Mouse (Mus musculus): ENCODE data around the gene Rad51d.

Gene Rad51d

GRCm38 (mm10) chr11:82889524-82890341 is 681 bp downstream of the Rad51d start:
- DNase-seq = peak; percentile 30 to 31

DNA sequence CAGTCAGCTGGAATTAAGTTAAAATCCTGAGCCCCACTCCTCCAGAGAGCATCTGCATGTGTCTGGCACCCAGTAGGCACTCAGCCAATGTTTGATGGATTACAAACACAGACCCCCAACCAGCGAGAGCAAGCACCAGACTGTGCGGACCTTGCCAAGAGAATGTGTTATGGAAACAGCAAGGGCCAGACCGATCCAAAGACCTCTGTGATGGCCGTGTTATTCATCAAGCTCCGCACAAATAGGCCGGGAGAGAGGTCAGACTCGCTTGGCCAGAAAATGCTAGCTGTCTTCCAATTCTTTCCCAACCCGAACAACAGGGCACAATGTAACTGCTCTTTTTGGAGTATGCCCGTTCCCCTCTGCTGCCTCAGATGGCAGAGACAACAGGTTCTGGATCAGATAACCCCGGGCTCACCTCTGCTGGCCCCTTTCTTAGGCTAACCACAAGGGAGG is 1.9 kb downstream of the Rad51d start:
- no peak for DNase-seq

- DNase-seq = peak; percentile 21 to 30
These were observed 3.9 kb downstream of the Rad51d start for GRCm38 (mm10) chr11:82886559-82886958.

- no peak for DNase-seq
These were observed 7.2 kb downstream of the Rad51d start for GRCm38 (mm10) chr11:82883180-82883579.

DNA sequence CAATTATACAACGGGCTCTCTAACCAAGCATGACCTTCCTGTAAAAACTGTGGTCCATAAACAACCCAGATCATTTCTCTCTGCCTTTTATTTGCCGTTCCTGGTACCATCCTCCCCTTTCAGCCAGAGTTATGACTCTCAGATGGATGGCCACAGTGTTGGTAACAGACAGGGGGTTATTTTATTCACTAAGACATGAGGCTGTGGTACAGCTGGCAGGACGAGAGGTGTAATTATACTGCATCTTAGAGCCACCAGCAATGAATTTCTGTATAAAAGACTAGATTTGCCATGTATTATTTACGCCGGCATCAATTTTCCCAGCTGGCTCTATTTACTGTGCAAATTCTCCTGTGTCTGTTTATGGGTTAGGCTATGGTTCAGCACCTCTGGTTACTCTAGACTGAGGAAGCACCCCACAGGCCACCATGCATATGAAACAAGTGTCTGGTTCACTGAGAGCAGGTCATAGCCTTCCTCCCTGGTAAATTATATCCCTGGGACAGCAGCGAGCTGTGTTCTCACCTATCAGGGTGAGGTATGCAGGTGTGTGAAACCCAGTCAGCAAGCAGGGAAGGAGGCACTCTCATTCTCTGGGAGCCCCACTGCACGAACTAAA is 12.6 kb downstream of the Rad51d start:
- no peak for DNase-seq

GRCm38 (mm10) chr11:82875631-82876030 is 14.8 kb downstream of the Rad51d start:
- no peak for DNase-seq

DNA sequence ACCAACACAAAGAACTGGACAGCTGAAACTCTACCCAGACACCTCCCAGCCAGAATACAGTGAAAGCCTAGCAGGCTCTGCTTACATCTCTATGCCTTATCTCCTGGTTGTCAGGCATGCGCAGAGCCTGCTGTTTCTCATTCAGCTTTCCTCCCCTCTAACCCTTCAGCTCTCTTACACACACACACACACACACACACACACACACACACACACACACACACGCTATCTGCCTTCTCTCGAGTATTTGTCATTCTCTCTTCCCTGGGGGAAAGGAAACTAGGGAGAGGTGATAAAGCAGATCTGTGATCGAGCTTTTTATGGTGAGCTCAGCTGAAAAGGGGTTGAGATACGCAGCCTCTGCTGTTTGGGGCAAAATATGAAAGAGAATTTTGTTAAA is 15.5 kb downstream of the Rad51d start:
- no peak for DNase-seq

- peak; percentile 96 to 97 for DNase-seq
These were observed 19.4 kb downstream of the Rad51d start, which contains the start of gene Rffl for GRCm38 (mm10) chr11:82871031-82871446. Rffl (minus strand) TSS chr11:82871210.

DNA sequence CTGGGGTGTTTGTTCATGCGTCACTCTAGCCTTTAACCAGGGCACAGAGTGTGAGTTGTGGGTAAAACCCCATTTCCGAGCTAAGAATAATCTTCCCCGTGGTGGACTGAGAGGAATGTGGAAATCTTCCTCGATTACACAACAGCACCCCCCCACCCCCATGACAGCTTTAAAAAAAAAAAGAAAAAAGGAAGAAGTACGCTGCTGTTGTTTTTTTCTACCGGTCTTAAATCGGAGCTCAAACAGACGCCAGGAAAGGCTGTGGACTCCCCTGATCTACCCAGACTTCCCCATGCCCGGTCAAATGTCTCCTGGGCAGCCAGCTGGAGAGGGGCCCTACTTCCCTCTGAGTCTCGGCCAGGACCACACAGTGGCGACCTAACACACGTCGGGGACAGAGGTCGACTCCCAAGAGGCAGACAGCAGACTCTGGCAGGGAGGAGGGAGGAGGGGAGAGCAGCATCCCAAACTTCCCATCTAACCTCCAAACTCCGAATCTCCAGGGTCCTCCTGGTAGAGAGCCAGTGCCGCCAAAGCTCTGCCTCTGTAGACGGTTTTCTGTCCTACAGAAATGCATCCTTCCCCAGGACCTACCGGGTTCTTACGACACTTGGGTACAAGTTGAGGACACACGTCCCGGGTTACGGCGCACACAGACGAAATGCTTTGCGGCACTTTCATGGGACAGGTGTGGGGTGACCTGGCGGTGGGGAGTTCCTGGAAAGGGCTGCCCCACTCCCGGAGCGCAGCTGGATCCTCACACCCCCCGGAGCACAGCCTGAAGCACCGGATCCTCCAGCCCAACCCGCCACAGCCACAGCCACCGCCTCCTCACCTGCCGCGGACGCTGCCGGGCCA is 20.0 kb downstream of the Rad51d start:
- peak in 1 of 2 experiments; percentile 73 for DNase-seq

- DNase-seq = no peak
These were observed 20.8 kb downstream of the Rad51d start for GRCm38 (mm10) chr11:82869506-82870172.

GRCm38 (mm10) chr11:82867956-82868355 is 22.5 kb downstream of the Rad51d start:
- DNase-seq = no peak

DNA sequence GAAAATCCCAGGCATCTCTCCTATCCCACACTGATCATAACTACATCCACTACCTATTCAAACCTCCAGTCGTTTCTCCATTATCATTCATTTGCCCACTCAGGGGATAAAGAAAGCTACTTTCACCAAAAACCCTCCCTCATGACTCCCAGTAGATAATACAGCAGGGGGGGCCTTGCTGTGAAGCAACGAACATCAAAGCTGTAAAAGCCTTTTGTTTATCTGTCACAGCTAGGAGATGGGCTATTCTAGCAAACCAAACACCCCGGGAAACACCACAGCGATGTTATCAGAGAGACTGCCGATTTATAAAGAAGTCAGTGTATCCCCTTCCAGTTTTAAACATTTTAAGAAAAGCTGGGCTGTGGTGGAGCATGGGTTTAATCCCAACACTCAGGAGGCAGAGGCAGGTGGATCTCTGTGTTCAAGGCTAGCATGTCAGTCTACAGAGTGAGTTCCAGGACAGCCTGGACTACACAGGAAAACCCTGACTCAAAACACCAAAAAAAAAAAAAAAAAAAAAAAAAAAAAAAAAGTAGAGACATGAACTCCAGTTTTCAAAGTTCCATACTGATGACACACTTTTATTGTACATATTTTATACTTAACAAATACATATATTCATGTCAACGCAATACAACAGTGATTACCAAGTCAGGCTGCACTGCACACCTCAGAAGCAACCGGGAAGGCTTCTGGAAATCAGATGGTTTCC is 23.4 kb downstream of the Rad51d start:
- no peak for DNase-seq

- no peak for DNase-seq
These were observed 24.5 kb downstream of the Rad51d start for GRCm38 (mm10) chr11:82865957-82866356.

DNA sequence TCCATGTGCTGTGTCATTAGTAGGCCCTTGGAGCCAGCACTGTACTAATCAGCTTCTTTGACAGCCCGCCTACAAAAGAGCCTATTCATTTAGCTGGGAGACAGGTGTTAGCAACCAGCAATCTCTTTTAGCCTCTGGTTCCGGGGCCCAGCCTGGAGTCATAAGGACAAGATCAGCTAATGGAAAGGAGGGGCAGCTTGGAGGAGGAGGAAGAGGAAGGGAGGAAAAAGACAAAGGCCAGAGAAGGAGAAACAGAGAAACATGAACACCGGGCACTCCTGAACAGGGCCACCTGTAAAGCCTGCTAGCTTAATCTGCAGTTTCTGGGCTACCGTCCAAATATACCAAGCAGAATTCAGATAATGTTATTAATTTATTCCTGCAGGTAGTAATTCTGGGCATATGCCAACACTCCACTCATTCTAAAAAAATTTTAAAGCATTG is 26.9 kb downstream of the Rad51d start:
- no peak for DNase-seq

- no peak for DNase-seq
These were observed 27.4 kb downstream of the Rad51d start for GRCm38 (mm10) chr11:82863059-82863458.

DNA sequence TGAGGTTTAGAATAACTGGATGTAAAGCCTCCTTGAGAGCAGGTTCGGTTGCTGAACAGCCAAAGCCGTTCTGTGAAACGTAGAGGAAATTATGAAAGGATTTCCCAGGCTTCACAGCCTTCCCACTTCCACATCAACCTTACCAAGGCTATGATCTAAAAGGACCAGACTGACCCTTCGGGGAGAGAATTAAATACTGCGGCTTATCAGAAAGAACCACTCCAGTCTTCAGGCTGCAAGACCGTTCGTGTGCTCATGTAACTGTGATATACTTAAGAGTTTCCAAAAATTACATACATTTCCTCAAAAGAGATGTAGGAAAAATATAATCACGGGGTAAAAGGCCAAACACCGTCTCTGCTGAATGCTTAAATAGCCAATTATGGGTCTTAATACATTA is 27.8 kb downstream of the Rad51d start:
- DNase-seq = no peak

- DNase-seq = no peak
These were observed 28.9 kb downstream of the Rad51d start for GRCm38 (mm10) chr11:82861558-82861957.

DNA sequence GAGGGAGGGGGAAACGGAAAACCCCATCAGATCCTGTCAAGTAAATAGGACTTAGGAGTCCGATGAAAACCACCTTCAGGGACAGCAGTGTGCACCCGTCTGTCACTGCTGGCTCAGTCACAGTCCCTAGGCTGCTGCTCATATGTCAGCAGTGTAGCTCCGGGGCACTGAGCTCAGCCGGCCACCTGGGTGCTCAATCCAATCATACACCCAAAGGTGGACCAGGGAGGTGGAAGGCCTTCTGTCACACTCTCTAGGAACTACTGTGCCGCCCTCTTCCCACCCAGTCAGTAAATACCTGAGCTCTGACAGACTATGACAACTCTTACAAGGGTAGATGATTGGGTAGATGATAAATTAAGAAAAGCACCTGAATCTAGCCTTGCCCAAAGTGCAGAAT is 29.7 kb downstream of the Rad51d start:
- DNase-seq = no peak

DNA sequence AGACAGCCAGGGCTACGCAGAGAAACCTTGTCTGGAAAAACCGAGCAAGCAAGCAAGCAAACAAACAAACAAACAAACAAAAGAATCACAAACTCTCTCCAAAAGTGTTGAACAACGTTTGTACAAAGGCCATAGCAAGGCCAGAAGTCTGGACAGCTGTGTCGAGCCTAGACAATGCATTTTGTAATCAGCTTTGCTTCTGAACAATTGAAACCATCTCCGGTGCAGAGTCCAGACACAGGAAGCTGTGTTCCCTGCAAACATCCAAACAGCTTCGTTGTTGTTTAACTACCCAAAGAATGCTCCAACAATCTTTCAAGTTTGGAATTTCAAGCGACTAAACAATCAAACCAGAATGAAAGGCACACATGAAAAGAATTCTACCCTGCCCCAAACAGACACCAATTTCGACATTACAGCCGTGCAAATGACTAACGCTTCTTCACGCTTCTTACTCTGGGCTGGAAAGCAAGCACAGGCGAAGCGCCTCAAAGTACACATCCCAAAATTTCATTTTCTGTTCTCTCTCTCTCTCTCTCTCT is 33.0 kb downstream of the Rad51d start:
- DNase-seq = no peak

- no peak for DNase-seq
These were observed 34.4 kb downstream of the Rad51d start for GRCm38 (mm10) chr11:82856032-82856431.

DNA sequence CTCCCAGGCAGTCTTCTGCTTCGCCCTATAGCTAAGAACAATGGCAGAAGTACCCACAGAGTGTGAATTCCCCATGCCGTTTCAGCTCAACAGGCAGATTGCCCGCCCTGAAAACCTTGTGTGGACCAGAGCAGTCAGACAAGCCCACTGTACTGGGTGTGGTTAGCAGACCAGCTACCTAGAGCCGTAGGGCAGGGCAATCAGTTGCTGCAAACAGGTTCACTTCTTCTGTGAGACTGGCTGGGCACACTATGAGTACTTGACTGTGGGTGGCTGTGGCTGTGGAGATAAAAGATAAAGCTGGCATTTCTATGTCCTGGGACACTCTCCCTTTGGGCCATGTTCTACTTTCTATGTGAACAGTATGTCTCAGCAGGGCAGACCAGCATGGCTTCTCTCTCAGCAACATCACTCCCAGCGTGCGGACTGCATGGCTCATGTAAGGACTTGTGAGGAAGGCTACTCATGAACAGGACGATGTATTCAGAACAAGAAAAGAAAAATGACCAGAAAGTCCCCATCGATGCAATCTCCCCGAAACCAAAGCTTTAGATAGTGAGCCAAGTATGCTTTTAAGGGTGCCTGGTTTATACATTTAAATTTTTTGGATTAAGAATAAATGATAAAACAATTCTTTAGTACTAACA is 35.0 kb downstream of the Rad51d start:
- no peak for DNase-seq
